Mouse (Mus musculus): ENCODE results near the gene Med16. TPM values are rescaled to one million over a fixed set of nuclear protein-coding genes. Genes with fewer than 3 reads are reported as not detected.
A peak's percentile ranks its signal among the peaks of the same experiment; 100 is the strongest.

Gene Med16
- polyA plus RNA-seq, 1 experiment, result 58.1 TPM

- no peak overlapping the region for H3K4me3 ChIP-seq (ENCODE audit: low read depth, low read length)
- no peak overlapping the region for H3K27ac ChIP-seq (ENCODE audit: insufficient read depth, low read depth, low read length)
- TF ChIP-seq POLR2A (IDR thresholded peaks at IDR 0.05; ENCODE audit: low read depth, low read length) (no peak), CTCF (IDR thresholded peaks at IDR 0.05; ENCODE audit: extremely low read depth, insufficient read length, insufficient replicate concordance, low read depth, low read length) (no peak)
- WGBS, result 72% methylated on average over 11 of the region's 11 CpGs
- no peaks in the 10 kb centered on the region for H3K27me3 ChIP-seq (ENCODE audit: control insufficient read depth, insufficient read depth, low read length)
- H3K4me1 ChIP-seq (ENCODE audit: control insufficient read depth, insufficient read depth, insufficient read length, low read length), result peaks cover 37% of the 10 kb centered on the region
- H3K36me3 ChIP-seq (ENCODE audit: control insufficient read depth, insufficient read depth, low read length), result no peaks in the 10 kb centered on the region
These were observed 29.2 kb upstream of the Med16 start for GRCm38 (mm10) chr10:79937775-79938526.

DNA sequence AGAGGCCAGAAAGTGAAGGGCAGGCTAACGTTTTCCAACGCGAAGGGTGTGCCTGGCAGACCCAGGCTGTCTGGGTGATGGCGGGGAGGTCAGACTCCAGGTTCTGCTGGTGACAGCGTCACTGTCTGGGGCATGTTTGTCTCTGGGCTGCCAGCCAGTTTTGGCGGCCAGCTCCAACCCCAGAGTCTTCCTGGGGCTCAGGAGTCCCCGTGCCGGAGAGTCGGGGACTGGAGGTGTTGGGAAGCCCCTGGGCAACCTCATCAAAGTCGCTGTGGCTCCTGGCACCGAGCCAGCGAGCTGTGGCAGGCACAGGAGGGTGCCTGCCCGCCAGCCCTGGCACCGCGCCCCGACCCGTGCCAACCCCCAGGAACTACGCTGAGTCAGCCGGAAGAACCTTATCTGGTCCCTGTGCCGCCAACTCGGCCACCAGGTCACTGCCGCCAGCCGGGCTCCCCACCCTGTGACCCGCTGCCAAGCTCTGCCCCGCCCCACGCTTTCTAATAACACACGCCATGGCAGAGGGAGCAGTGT, 28.3 kb upstream of the Med16 start:
- 6% methylated on average over 27 of the region's 27 CpGs for WGBS
- TF ChIP-seq CTCF (IDR thresholded peaks at IDR 0.05; ENCODE audit: extremely low read depth, insufficient read length, insufficient replicate concordance, low read depth, low read length), result no peak
- peak overlapping the region; percentile 32 for H3K27ac ChIP-seq (ENCODE audit: insufficient read depth, low read depth, low read length)
- H3K27me3 ChIP-seq (ENCODE audit: control insufficient read depth, insufficient read depth, low read length), result no peaks in the 10 kb centered on the region
- H3K36me3 ChIP-seq (ENCODE audit: control insufficient read depth, insufficient read depth, low read length), result no peaks in the 10 kb centered on the region
- peak overlapping the region; percentile 56 for H3K4me3 ChIP-seq (ENCODE audit: low read depth, low read length)
- peaks cover 44% of the 10 kb centered on the region for H3K4me1 ChIP-seq (ENCODE audit: control insufficient read depth, insufficient read depth, insufficient read length, low read length)

DNA sequence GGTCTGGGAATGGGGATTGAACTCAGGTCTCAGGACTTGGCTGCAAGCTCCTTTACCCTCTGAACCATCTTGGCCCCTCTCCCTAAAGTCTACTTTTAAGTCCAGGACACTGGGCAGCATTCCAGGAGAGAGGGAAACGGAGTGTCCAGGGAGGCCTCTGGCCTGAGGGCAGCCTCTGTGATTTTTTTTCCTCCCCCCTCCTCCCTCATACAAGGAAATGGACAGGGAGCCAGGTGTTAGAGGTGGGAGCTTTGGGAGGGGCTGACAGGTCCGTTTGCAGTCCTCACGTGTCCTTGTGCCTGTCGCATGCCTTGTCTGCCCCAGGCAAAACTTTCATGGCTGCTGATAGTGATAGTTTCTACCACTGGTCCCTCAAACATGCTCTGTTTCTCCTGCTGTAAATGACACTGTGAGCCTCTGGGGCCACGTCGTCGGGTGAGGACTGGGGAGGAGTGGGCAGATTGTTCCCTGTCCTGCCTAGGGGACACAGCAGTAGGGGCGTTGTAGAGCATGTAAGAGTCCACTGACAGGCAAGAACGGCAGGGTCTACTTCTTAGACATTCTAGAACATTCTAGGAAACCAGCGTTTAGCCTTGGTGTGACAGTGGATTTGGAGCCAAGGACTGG, 27.7 kb upstream of the Med16 start:
- H3K27me3 ChIP-seq (ENCODE audit: control insufficient read depth, insufficient read depth, low read length), result no peaks in the 10 kb centered on the region
- WGBS, result 8% methylated on average over 10 of the region's 10 CpGs
- H3K27ac ChIP-seq (ENCODE audit: insufficient read depth, low read depth, low read length), result peak overlapping the region; percentile 32; the same call in 1 of the 2 replicates
- peaks cover 44% of the 10 kb centered on the region for H3K4me1 ChIP-seq (ENCODE audit: control insufficient read depth, insufficient read depth, insufficient read length, low read length)
- H3K36me3 ChIP-seq (ENCODE audit: control insufficient read depth, insufficient read depth, low read length), result 0 out of 2 replicates have a peak, but pooled peaks cover 2% of the 10 kb centered on the region
- TF ChIP-seq CTCF (IDR thresholded peaks at IDR 0.05; ENCODE audit: extremely low read depth, insufficient read length, insufficient replicate concordance, low read depth, low read length) (no peak), POLR2A (IDR thresholded peaks at IDR 0.05; ENCODE audit: low read depth, low read length) (no peak)
- H3K4me3 ChIP-seq (ENCODE audit: low read depth, low read length), result peak overlapping the region; percentile 56; the same call in 1 of the 2 replicates

DNA sequence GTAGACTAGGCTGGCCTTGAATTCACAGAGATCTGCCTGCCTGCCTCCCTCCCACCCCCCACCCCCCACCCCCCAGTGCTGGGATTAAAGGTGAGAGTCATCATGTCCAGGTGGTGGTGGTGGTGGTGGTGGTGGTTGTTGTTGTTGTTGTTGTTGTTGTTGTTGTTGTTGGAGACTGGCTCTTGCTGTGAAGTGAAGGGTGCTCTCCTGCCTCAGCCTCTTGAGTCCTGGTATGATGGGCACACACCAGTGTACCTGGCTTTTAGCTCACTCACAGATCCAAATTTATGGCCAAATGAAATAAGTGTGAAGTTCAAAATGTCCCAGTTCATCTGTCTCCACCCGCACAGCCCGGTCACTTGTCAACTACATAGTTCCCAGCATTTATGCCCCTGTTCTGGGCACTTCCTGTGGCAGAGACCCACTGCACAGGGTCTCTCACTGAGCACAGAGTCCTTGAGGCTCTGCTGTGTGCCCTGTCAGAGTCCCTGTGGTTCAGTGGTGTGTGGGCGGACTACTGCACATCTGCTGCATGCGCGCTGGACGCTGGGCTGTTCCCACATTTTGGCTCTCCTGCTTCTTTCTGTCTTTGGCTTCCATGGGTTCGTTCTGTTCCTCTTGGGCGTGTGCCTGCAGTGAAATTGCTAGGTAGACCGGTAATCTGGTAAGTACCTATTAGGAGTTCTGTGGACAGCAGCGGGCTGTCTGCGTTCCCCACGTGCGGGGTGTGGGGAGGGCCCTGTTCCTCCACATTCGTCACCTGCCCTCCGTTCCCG, 26.3 kb upstream of the Med16 start:
- no peaks in the 10 kb centered on the region for H3K27me3 ChIP-seq (ENCODE audit: control insufficient read depth, insufficient read depth, low read length)
- 0 out of 2 replicates have a peak, but pooled peaks cover 2% of the 10 kb centered on the region for H3K36me3 ChIP-seq (ENCODE audit: control insufficient read depth, insufficient read depth, low read length)
- H3K4me1 ChIP-seq (ENCODE audit: control insufficient read depth, insufficient read depth, insufficient read length, low read length), result peaks cover 44% of the 10 kb centered on the region
- no peak overlapping the region for H3K27ac ChIP-seq (ENCODE audit: insufficient read depth, low read depth, low read length)
- WGBS, result 80% methylated on average over 16 of the region's 16 CpGs
- no peak overlapping the region for H3K4me3 ChIP-seq (ENCODE audit: low read depth, low read length)
- TF ChIP-seq POLR2A (IDR thresholded peaks at IDR 0.05; ENCODE audit: low read depth, low read length) (no peak), CTCF (IDR thresholded peaks at IDR 0.05; ENCODE audit: extremely low read depth, insufficient read length, insufficient replicate concordance, low read depth, low read length) (no peak)

GRCm38 (mm10) chr10:79934272-79934721, 25.6 kb upstream of the Med16 start:
- no peak overlapping the region for H3K27ac ChIP-seq (ENCODE audit: insufficient read depth, low read depth, low read length)
- H3K4me1 ChIP-seq (ENCODE audit: control insufficient read depth, insufficient read depth, insufficient read length, low read length), result peaks cover 44% of the 10 kb centered on the region
- no peak overlapping the region for H3K4me3 ChIP-seq (ENCODE audit: low read depth, low read length)
- WGBS, result 8% methylated on average over 13 of the region's 13 CpGs
- H3K36me3 ChIP-seq (ENCODE audit: control insufficient read depth, insufficient read depth, low read length), result 0 out of 2 replicates have a peak, but pooled peaks cover 2% of the 10 kb centered on the region
- no peak for TF ChIP-seq CTCF (IDR thresholded peaks at IDR 0.05; ENCODE audit: extremely low read depth, insufficient read length, insufficient replicate concordance, low read depth, low read length)
- TF ChIP-seq POLR2A (IDR thresholded peaks at IDR 0.05; ENCODE audit: low read depth, low read length), result no peak
- no peaks in the 10 kb centered on the region for H3K27me3 ChIP-seq (ENCODE audit: control insufficient read depth, insufficient read depth, low read length)

DNA sequence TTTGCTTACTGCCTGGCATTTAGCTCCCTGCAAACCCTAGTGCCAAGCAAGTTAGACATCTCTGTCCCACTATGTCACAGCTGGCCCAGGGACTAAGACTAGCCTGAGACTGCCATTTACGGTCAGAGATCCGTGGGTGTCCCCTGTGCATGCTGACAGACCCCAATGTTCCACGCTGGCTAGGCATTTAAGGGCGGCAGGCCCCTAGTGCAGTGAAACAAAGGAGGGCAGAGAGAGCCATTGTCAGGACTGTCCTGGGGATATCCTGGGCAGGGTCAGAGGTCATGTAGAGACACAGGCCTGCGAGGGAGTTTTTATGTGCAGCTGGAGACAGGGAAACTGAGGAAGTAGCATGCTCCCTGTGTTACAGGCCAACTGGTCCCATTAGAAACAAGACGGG, 25.1 kb upstream of the Med16 start:
- H3K36me3 ChIP-seq (ENCODE audit: control insufficient read depth, insufficient read depth, low read length), result 0 out of 2 replicates have a peak, but pooled peaks cover 2% of the 10 kb centered on the region
- H3K27me3 ChIP-seq (ENCODE audit: control insufficient read depth, insufficient read depth, low read length), result no peaks in the 10 kb centered on the region; the same call in 1 of the 2 replicates
- H3K4me1 ChIP-seq (ENCODE audit: control insufficient read depth, insufficient read depth, insufficient read length, low read length), result peaks cover 44% of the 10 kb centered on the region
- WGBS, result 63% methylated on average over 6 of the region's 6 CpGs
- TF ChIP-seq POLR2A (IDR thresholded peaks at IDR 0.05; ENCODE audit: low read depth, low read length) (no peak), CTCF (IDR thresholded peaks at IDR 0.05; ENCODE audit: extremely low read depth, insufficient read length, insufficient replicate concordance, low read depth, low read length) (no peak)
- no peak overlapping the region for H3K27ac ChIP-seq (ENCODE audit: insufficient read depth, low read depth, low read length)
- no peak overlapping the region for H3K4me3 ChIP-seq (ENCODE audit: low read depth, low read length)

Measured in small intestine, adult 2 months (tissue).